Mouse (Mus musculus) liver, embryonic 15.5 days (tissue): ENCODE results near the gene Ephb1. TPM values are rescaled to one million over a fixed set of nuclear protein-coding genes. Genes with fewer than 3 reads are reported as not detected.

Experiments
- ATAC-seq: fragments of 200-750 bp; cut with Nextera tagmentation; 2 replicates; pipeline ENCODE4 v1.8.0; 2017; ENCODE audit warnings: moderate number of reproducible peaks, mild to moderate bottlenecking, moderate library complexity; ENCODE audit not compliant: insufficient read depth
- H3K27ac ChIP-seq: fragments of 300-500 bp; sonication (generic); replicated peaks from 2 replicates; pipeline ENCODE4 v1.5.1; 2015; ENCODE audit warnings: mild to moderate bottlenecking, inconsistent platforms
- H3K27me3 ChIP-seq: fragments of 300-500 bp; sonication (generic); 2 replicates; pipeline ENCODE4 v1.6.1; 2015; ENCODE audit warnings: mild to moderate bottlenecking, inconsistent platforms
- H3K36me3 ChIP-seq: fragments of 300-500 bp; sonication (generic); replicated peaks from 2 replicates; pipeline ENCODE4 v1.6.1; 2015; ENCODE audit warnings: moderate library complexity, mild to moderate bottlenecking, inconsistent platforms
- H3K4me1 ChIP-seq: fragments of 300-500 bp; sonication (generic); replicated peaks from 2 replicates; pipeline ENCODE4 v1.6.1; 2015; ENCODE audit warnings: inconsistent platforms
- H3K4me2 ChIP-seq: fragments of 300-500 bp; sonication (generic); 2 replicates; pipeline ENCODE4 v1.6.1; 2015; ENCODE audit warnings: moderate library complexity, mild to moderate bottlenecking, inconsistent platforms
- H3K4me3 ChIP-seq: fragments of 300-500 bp; sonication (generic); replicated peaks from 2 replicates; pipeline ENCODE4 v1.5.1; 2015; ENCODE audit warnings: mild to moderate bottlenecking, inconsistent platforms
- H3K9ac ChIP-seq: fragments of 300-500 bp; sonication (generic); 2 replicates; pipeline ENCODE4 v1.6.1; 2015; ENCODE audit warnings: moderate library complexity, mild to moderate bottlenecking, inconsistent platforms
- H3K9me3 ChIP-seq: fragments of 300-500 bp; sonication (generic); replicated peaks from 2 replicates; pipeline ENCODE4 v1.6.1; 2016; ENCODE audit warnings: inconsistent platforms
- WGBS: fragments of 180-500 bp; shearing (Covaris S2); methylation state at CpG from one replicate; pipeline ENCODE4 v1.1.7; 2015; ENCODE audit warnings: mixed read lengths; ENCODE audit not compliant: insufficient replicate concordance; 5-methylcytosine and 5-hydroxymethylcytosine counted together
- polyA plus RNA-seq: library from polyadenylated mRNA; unstranded; fragments of >200 nt; fragmentation: Nextera tagmentation; extraction: Ambion mirVana; gene quantifications from 2 replicates; pipeline ENCODE4 v1.2.1, GENCODE M21; 2015

Ephb1 gene
- polyA plus RNA-seq, 1 experiment from 2014 or later = 0.20 TPM

DNA sequence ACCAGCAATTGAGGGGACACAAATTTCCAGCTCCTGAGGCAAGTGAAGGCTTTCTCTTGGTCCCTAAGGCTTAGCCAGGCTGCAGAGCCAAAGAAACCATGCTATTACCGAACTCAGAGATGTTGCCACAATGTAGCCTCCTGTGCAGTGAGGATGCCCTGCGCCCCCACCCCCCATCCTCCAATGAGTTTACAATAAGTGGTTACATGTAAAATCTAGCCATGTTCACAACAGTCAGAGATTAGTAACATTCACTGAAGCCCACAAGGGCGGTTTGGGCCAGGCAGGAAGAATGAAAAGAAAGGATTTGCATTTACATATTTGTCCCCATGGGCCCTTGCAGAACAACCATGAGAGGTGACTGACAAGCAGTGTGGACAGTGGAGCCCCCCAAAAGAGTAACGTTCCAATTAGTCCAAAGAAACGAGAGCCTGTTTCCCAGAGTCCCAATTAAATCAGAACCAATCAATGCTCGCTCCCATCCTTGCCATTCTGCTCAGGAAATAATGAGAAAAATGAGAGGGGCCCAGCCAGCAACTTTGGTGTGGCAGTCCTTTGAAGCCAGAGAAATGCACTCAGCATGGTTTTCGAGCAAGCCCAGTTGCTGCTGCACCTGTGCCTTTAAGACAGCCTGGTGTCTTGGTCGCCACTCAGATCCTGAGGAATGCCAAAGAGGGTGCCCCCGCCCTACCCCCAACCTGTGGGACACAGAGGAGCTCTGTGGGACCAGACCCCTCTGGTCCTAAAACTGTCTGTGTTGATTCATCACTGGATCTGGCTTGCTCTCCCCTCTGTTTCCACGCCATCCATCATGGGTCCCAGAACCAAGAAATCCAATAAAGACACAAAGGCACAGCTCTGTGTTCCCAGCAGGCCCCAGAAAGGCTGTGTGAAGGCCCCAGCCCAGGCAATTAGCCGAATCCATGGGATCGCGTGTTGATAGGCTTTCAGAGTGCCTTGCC, 161.5 kb downstream of the Ephb1 start:
- Histone ChIP-seq H3K4me1 (no peaks in the 10 kb centered on the region), H3K4me2 (no peak overlapping the region), H3K27me3 (no peaks in the 10 kb centered on the region), H3K9me3 (no peaks in the 10 kb centered on the region; the same call in 1 of the 2 replicates), H3K9ac (no peak overlapping the region), H3K36me3 (no peaks in the 10 kb centered on the region), H3K4me3 (no peak overlapping the region), H3K27ac (no peak overlapping the region)
- WGBS = 43% methylated on average over 13 of the region's 13 CpGs
- no peak for ATAC-seq

GRCm38 (mm10) chr9:102190058-102190457, 164.4 kb downstream of the Ephb1 start:
- 65% methylated on average over 9 of the region's 9 CpGs for WGBS
- Histone ChIP-seq H3K4me3 (no peak overlapping the region), H3K4me1 (no peaks in the 10 kb centered on the region), H3K9me3 (no peaks in the 10 kb centered on the region), H3K9ac (no peak overlapping the region), H3K4me2 (no peak overlapping the region), H3K36me3 (no peaks in the 10 kb centered on the region), H3K27ac (no peak overlapping the region), H3K27me3 (no peaks in the 10 kb centered on the region)
- ATAC-seq = no peak

GRCm38 (mm10) chr9:102189406-102189805, 165.1 kb downstream of the Ephb1 start:
- no peak for ATAC-seq
- no peak overlapping the region for H3K27ac ChIP-seq
- no peaks in the 10 kb centered on the region for H3K9me3 ChIP-seq
- no peak overlapping the region for H3K4me3 ChIP-seq
- H3K4me2 ChIP-seq = no peak overlapping the region
- no peak overlapping the region for H3K9ac ChIP-seq
- H3K4me1 ChIP-seq = no peaks in the 10 kb centered on the region
- WGBS = 54% methylated on average over 11 of the region's 11 CpGs
- no peaks in the 10 kb centered on the region for H3K27me3 ChIP-seq
- H3K36me3 ChIP-seq = no peaks in the 10 kb centered on the region

- WGBS = 74% methylated on average over 22 of the region's 22 CpGs
- Histone ChIP-seq H3K4me2 (no peak overlapping the region), H3K9me3 (no peaks in the 10 kb centered on the region), H3K4me1 (no peaks in the 10 kb centered on the region), H3K9ac (no peak overlapping the region), H3K27ac (no peak overlapping the region), H3K4me3 (no peak overlapping the region), H3K36me3 (no peaks in the 10 kb centered on the region), H3K27me3 (no peaks in the 10 kb centered on the region)
- no peak for ATAC-seq
These were observed 170.7 kb downstream of the Ephb1 start for GRCm38 (mm10) chr9:102183663-102184274.

DNA sequence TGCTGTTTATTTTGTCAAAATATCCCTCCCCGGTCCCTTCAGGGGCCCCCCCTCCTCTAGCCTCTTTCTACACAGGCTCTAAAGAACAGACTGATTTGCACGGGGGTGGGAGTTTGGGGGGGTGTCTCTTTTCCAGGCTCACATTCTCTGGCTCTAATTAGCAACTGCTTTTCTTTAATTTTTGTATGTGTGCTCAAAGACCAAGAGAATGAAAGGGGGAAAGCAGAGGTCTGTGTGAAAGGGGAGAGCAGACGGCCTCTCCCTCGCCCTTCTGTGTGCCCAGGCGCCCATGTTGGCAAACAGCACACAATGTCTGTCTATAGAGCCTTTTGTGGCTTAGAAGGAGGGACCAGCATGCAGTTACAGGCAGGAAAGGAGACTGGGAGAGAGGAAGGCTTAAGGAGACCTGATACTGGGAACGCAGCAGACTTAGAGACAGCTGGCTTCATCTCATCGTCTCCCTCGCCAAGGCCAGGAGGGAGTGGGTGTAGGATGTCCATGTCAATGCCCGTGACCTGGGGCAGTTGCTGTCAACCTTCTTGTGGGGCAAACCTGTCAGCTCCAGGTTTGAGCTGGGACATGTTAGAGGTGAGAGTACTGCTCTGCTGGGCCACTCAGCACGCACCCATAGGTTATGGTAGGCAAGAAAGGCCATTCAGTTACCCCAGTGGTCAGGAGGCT, 172.5 kb downstream of the Ephb1 start:
- Histone ChIP-seq H3K9me3 (no peaks in the 10 kb centered on the region), H3K9ac (no peak overlapping the region), H3K27me3 (no peaks in the 10 kb centered on the region), H3K36me3 (no peaks in the 10 kb centered on the region), H3K4me2 (no peak overlapping the region), H3K27ac (no peak overlapping the region), H3K4me3 (no peak overlapping the region), H3K4me1 (no peaks in the 10 kb centered on the region)
- WGBS = 57% methylated on average over 10 of the region's 10 CpGs
- ATAC-seq = no peak

- no peaks in the 10 kb centered on the region for H3K4me1 ChIP-seq
- no peak overlapping the region for H3K27ac ChIP-seq
- no peak overlapping the region for H3K9ac ChIP-seq
- no peaks in the 10 kb centered on the region for H3K9me3 ChIP-seq
- no peaks in the 10 kb centered on the region for H3K27me3 ChIP-seq
- no peak overlapping the region for H3K4me2 ChIP-seq
- no peaks in the 10 kb centered on the region for H3K36me3 ChIP-seq
- no peak overlapping the region for H3K4me3 ChIP-seq
- no peak for ATAC-seq
- 31% methylated on average over 3 of the region's 3 CpGs for WGBS
These were observed 173.2 kb downstream of the Ephb1 start for GRCm38 (mm10) chr9:102181276-102181675.

GRCm38 (mm10) chr9:102180486-102180885, 174.0 kb downstream of the Ephb1 start:
- ATAC-seq = no peak
- H3K27ac ChIP-seq = no peak overlapping the region
- H3K4me3 ChIP-seq = no peak overlapping the region
- H3K36me3 ChIP-seq = no peaks in the 10 kb centered on the region
- no peaks in the 10 kb centered on the region for H3K9me3 ChIP-seq
- no peaks in the 10 kb centered on the region for H3K27me3 ChIP-seq
- H3K9ac ChIP-seq = no peak overlapping the region
- WGBS = 48% methylated on average over 2 of the region's 2 CpGs
- H3K4me1 ChIP-seq = no peaks in the 10 kb centered on the region
- no peak overlapping the region for H3K4me2 ChIP-seq

DNA sequence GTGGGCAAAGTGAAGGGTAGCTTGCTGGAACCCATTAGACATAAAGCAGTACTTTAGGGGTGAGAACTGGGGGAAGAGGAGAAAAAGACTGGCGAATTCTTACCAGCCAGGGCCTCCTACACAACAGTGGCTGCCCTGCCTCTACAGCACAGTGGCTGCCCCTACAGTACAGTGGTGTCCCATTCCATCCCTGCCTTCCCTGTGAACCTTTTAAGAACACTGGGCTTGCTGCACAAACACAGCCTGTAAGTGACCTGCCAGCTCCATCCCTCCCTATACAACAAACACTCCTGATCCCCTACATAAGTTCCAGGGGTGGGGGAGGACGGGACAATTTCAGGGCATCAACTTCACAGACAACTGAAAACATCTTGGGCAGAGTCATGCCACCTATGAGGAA, 174.4 kb downstream of the Ephb1 start:
- H3K36me3 ChIP-seq = no peaks in the 10 kb centered on the region
- no peak for ATAC-seq
- no peaks in the 10 kb centered on the region for H3K9me3 ChIP-seq
- no peak overlapping the region for H3K4me3 ChIP-seq
- no peak overlapping the region for H3K4me2 ChIP-seq
- no peak overlapping the region for H3K27ac ChIP-seq
- no peaks in the 10 kb centered on the region for H3K4me1 ChIP-seq
- no peak overlapping the region for H3K9ac ChIP-seq
- H3K27me3 ChIP-seq = no peaks in the 10 kb centered on the region
- 45% methylated on average over 2 of the region's 2 CpGs for WGBS

- H3K4me1 ChIP-seq = no peaks in the 10 kb centered on the region
- no peak overlapping the region for H3K27ac ChIP-seq
- no peak overlapping the region for H3K4me3 ChIP-seq
- no peak for ATAC-seq
- H3K27me3 ChIP-seq = no peaks in the 10 kb centered on the region
- H3K9ac ChIP-seq = no peak overlapping the region
- no peak overlapping the region for H3K4me2 ChIP-seq
- WGBS = 73% methylated on average over 7 of the region's 7 CpGs
- no peaks in the 10 kb centered on the region for H3K36me3 ChIP-seq
- no peaks in the 10 kb centered on the region for H3K9me3 ChIP-seq
These were observed 184.8 kb downstream of the Ephb1 start for GRCm38 (mm10) chr9:102169706-102170105.

DNA sequence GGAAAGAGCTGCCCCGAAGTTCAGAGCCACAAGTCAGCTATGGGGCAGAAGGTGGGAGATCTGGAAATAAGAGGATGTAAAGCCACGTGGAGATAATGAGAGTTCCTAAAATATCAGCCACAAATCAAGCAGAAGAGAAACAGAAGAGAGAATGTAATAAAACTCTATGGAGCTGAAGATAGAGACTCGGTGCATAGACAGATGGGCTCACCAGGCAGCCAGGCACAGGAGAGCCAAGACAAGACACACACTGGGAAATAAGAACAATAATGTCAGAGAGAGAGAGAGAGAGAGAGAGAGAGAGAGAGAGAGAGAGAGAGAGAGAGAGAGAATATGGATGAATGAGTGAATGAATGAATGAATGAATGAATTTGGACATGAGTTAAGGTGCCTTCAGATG, 198.6 kb downstream of the Ephb1 start:
- H3K27me3 ChIP-seq = no peaks in the 10 kb centered on the region
- no peak overlapping the region for H3K9ac ChIP-seq
- no peaks in the 10 kb centered on the region for H3K36me3 ChIP-seq
- H3K4me1 ChIP-seq = no peaks in the 10 kb centered on the region
- no peaks in the 10 kb centered on the region for H3K9me3 ChIP-seq
- H3K4me2 ChIP-seq = no peak overlapping the region
- ATAC-seq = no peak
- H3K27ac ChIP-seq = no peak overlapping the region
- WGBS = 41% methylated on average over 3 of the region's 3 CpGs
- no peak overlapping the region for H3K4me3 ChIP-seq

DNA sequence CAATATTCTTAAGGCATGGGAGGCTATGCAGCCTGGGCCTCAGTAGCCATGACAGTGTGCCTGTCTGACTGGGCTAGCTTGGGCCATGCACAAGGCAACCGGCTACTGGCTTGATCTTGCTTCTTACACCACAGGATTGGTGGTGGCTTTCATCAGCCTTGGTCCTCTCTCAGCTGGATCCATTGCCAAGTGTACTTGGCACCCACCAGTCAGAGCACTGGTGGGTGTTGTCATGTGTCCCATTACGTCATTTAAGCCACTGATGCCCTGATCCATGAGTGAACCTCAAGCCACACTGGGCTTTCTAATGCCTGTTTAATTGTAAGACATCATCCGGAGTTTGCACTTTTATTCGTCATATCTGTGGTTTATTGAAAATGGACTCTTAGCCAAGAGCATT, 215.3 kb downstream of the Ephb1 start:
- Histone ChIP-seq H3K4me1 (no peaks in the 10 kb centered on the region), H3K9me3 (no peaks in the 10 kb centered on the region), H3K4me3 (no peak overlapping the region), H3K27ac (no peak overlapping the region), H3K36me3 (no peaks in the 10 kb centered on the region), H3K9ac (no peak overlapping the region), H3K4me2 (no peak overlapping the region), H3K27me3 (no peaks in the 10 kb centered on the region)
- ATAC-seq = no peak
- 57% methylated on average over 4 of the region's 4 CpGs for WGBS
